Mouse (Mus musculus): ENCODE measurements around the gene Pan3. TPM values are rescaled to one million over a fixed set of nuclear protein-coding genes. Genes with fewer than 3 reads are reported as not detected.

Gene Pan3
- total RNA-seq, 1 experiment = 57.3 TPM

DNA sequence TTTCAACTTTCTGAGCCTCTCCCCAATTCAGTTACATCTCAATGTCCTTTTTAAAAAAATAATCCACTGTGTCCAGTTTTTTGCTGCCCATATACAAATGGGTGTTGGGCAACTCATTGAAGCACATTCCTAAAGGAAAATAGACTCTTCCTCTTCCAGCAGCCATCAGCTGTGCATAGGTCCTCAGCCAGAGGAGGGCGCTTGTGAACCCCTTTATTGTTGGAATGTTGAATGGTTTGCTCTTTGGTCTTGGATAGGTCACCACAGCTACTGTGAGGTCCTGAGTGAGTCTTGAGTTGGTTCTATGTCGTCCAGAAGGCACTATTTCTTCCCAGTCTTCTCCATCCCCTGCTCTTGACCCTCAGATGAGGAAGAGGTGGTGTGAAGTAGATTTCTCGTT, 54.2 kb downstream of the Pan3 start:
- Histone ChIP-seq H3K36me3 (ENCODE audit: control insufficient read depth, insufficient read depth, low read length, poor library complexity, severe bottlenecking) (no peaks in the 10 kb centered on the region; the same call in 1 of the 2 replicates), H3K9ac (ENCODE audit: insufficient read depth, low read depth, low read length, poor library complexity, severe bottlenecking) (no peak overlapping the region), H3K4me1 (ENCODE audit: control insufficient read depth in 2 of 2, insufficient read depth in 2 of 2, low read length in 2 of 2, poor library complexity in 1 of 2) (no peaks in the 10 kb centered on the region), H3K9me3 (ENCODE audit: control insufficient read depth, insufficient read depth, low read depth, low read length) (no peaks in the 10 kb centered on the region), H3K27ac (ENCODE audit: insufficient read depth, low read depth, low read length, poor library complexity, severe bottlenecking) (no peak overlapping the region), H3K4me3 (ENCODE audit: insufficient read depth in 1 of 2, low read depth in 1 of 2, low read length in 2 of 2, poor library complexity in 1 of 2, severe bottlenecking in 1 of 2) (no peak overlapping the region)
- TF ChIP-seq ZC3H11A (IDR thresholded peaks at IDR 0.05; ENCODE audit: borderline replicate concordance, low read depth, low read length) (no peak), HCFC1 (IDR thresholded peaks at IDR 0.05; ENCODE audit: borderline replicate concordance, insufficient read depth, low read length) (no peak)
- in situ Hi-C loops (cut with MboI; ENCODE audit: low sequenced_read_pairs in 2 of 2, unreplicated experiment in 2 of 2) = no loop called here
- peak; percentile 38 for DNase-seq (ENCODE audit: low read depth, low spot score)

DNA sequence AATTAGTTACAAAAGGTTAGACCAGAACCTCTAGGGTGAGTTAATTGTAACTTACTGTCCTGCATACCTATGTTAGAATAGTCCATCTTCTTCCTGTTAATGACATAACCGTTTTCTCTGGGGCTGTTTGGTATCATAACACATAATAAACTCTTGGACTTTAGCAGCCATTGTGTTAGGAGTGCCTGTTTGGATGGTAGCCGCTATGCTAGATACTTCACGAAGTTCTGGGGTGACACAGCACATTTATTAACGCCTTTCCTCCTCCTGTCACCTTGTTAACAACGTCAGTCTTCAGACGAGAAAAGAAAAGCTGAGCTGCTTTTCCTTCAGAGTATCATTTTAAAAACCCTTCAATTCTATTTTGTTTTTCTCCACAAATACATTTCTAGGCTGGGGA, 59.3 kb downstream of the Pan3 start:
- Histone ChIP-seq H3K4me1 (ENCODE audit: control insufficient read depth in 2 of 2, insufficient read depth in 2 of 2, low read length in 2 of 2, poor library complexity in 1 of 2) (no peaks in the 10 kb centered on the region), H3K9ac (ENCODE audit: insufficient read depth, low read depth, low read length, poor library complexity, severe bottlenecking) (no peak overlapping the region), H3K4me3 (ENCODE audit: insufficient read depth in 1 of 2, low read depth in 1 of 2, low read length in 2 of 2, poor library complexity in 1 of 2, severe bottlenecking in 1 of 2) (no peak overlapping the region), H3K36me3 (ENCODE audit: control insufficient read depth, insufficient read depth, low read length, poor library complexity, severe bottlenecking) (no peaks in the 10 kb centered on the region; the same call in 1 of the 2 replicates), H3K27ac (ENCODE audit: insufficient read depth, low read depth, low read length, poor library complexity, severe bottlenecking) (no peak overlapping the region), H3K9me3 (ENCODE audit: control insufficient read depth, insufficient read depth, low read depth, low read length) (no peaks in the 10 kb centered on the region)
- no peak for TF ChIP-seq CHD2 (IDR thresholded peaks at IDR 0.05; ENCODE audit: low read depth, low read length)
- no peak for TF ChIP-seq MAFK (IDR thresholded peaks at IDR 0.05; ENCODE audit: insufficient read depth, low read depth, low read length)
- no peak for TF ChIP-seq ZNF384 (IDR thresholded peaks at IDR 0.05; ENCODE audit: low read depth, low read length)
- TF ChIP-seq HCFC1 (IDR thresholded peaks at IDR 0.05; ENCODE audit: borderline replicate concordance, insufficient read depth, low read length) = no peak
- no peak for TF ChIP-seq ZC3H11A (IDR thresholded peaks at IDR 0.05; ENCODE audit: borderline replicate concordance, low read depth, low read length)
- no peak for DNase-seq (ENCODE audit: low read depth, low spot score)
- in situ Hi-C loops (cut with MboI; ENCODE audit: low sequenced_read_pairs in 2 of 2, unreplicated experiment in 2 of 2) = no loop called here

DNA sequence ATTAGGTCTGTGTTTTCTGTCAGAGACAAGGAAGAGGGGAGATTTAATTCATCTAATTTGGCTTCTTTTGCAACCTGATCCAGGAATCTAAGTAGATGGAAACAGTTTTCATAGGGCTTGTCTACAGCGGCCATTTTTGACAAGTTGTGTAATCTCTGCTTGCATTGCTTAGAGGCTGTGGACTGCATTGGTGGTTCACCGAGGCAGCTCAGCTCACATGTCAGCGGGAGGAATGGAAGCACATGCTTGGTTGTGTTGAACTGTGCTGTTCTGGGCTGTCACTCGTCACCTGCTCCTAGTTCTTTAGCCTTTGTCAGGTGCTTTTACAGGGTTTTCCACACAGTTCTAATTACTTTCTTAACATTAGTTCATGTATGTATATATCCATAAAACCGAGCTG, 60.9 kb downstream of the Pan3 start:
- TF ChIP-seq ZNF384 (IDR thresholded peaks at IDR 0.05; ENCODE audit: low read depth, low read length) = no peak
- TF ChIP-seq MAFK (IDR thresholded peaks at IDR 0.05; ENCODE audit: insufficient read depth, low read depth, low read length) = no peak
- TF ChIP-seq CHD2 (IDR thresholded peaks at IDR 0.05; ENCODE audit: low read depth, low read length) = no peak
- no peak for TF ChIP-seq HCFC1 (IDR thresholded peaks at IDR 0.05; ENCODE audit: borderline replicate concordance, insufficient read depth, low read length)
- TF ChIP-seq ZC3H11A (IDR thresholded peaks at IDR 0.05; ENCODE audit: borderline replicate concordance, low read depth, low read length) = no peak
- in situ Hi-C loops (cut with MboI; ENCODE audit: low sequenced_read_pairs in 2 of 2, unreplicated experiment in 2 of 2) = no loop called here

DNA sequence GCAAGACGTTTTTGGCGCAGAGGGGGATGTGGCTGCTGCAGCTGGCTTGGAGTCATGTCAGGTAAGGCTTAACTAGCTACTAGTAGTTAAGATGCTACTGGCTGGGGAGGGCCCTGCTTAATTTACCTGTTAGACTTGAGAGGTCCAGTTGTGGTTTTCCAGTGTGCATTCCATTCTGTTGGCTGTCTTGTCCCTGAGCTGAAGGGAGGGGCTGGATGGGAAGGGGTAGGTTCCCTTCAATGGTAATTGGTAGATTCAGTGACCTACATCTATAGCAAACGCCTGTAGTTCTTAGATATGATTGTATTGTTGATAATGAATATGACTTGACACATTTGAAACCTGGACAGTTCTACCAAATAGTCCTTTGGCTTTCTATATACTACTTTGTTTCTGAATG, 62.5 kb downstream of the Pan3 start:
- Histone ChIP-seq H3K9ac (ENCODE audit: insufficient read depth, low read depth, low read length, poor library complexity, severe bottlenecking) (no peak overlapping the region), H3K9me3 (ENCODE audit: control insufficient read depth, insufficient read depth, low read depth, low read length) (no peaks in the 10 kb centered on the region), H3K4me1 (ENCODE audit: control insufficient read depth in 2 of 2, insufficient read depth in 2 of 2, low read length in 2 of 2, poor library complexity in 1 of 2) (no peaks in the 10 kb centered on the region), H3K36me3 (ENCODE audit: control insufficient read depth, insufficient read depth, low read length, poor library complexity, severe bottlenecking) (no peaks in the 10 kb centered on the region; the same call in 1 of the 2 replicates), H3K27ac (ENCODE audit: insufficient read depth, low read depth, low read length, poor library complexity, severe bottlenecking) (no peak overlapping the region), H3K4me3 (ENCODE audit: insufficient read depth in 1 of 2, low read depth in 1 of 2, low read length in 2 of 2, poor library complexity in 1 of 2, severe bottlenecking in 1 of 2) (no peak overlapping the region)
- DNase-seq (ENCODE audit: low read depth, low spot score) = no peak
- TF ChIP-seq CHD2 (IDR thresholded peaks at IDR 0.05; ENCODE audit: low read depth, low read length) = no peak
- TF ChIP-seq MAFK (IDR thresholded peaks at IDR 0.05; ENCODE audit: insufficient read depth, low read depth, low read length) = no peak
- no peak for TF ChIP-seq ZNF384 (IDR thresholded peaks at IDR 0.05; ENCODE audit: low read depth, low read length)
- no peak for TF ChIP-seq ZC3H11A (IDR thresholded peaks at IDR 0.05; ENCODE audit: borderline replicate concordance, low read depth, low read length)
- no peak for TF ChIP-seq HCFC1 (IDR thresholded peaks at IDR 0.05; ENCODE audit: borderline replicate concordance, insufficient read depth, low read length)
- in situ Hi-C loops (cut with MboI; ENCODE audit: low sequenced_read_pairs in 2 of 2, unreplicated experiment in 2 of 2) = no loop called here

More for the DNA sequence above, 60.9 kb downstream of the Pan3 start:
- H3K4me1 ChIP-seq (ENCODE audit: control insufficient read depth in 2 of 2, insufficient read depth in 2 of 2, low read length in 2 of 2, poor library complexity in 1 of 2) = no peaks in the 10 kb centered on the region
- no peaks in the 10 kb centered on the region for H3K9me3 ChIP-seq (ENCODE audit: control insufficient read depth, insufficient read depth, low read depth, low read length)
- no peak overlapping the region for H3K4me3 ChIP-seq (ENCODE audit: insufficient read depth in 1 of 2, low read depth in 1 of 2, low read length in 2 of 2, poor library complexity in 1 of 2, severe bottlenecking in 1 of 2)
- H3K9ac ChIP-seq (ENCODE audit: insufficient read depth, low read depth, low read length, poor library complexity, severe bottlenecking) = no peak overlapping the region
- H3K27ac ChIP-seq (ENCODE audit: insufficient read depth, low read depth, low read length, poor library complexity, severe bottlenecking) = no peak overlapping the region
- DNase-seq (ENCODE audit: low read depth, low spot score) = no peak
- no peaks in the 10 kb centered on the region; the same call in 1 of the 2 replicates for H3K36me3 ChIP-seq (ENCODE audit: control insufficient read depth, insufficient read depth, low read length, poor library complexity, severe bottlenecking)

DNA sequence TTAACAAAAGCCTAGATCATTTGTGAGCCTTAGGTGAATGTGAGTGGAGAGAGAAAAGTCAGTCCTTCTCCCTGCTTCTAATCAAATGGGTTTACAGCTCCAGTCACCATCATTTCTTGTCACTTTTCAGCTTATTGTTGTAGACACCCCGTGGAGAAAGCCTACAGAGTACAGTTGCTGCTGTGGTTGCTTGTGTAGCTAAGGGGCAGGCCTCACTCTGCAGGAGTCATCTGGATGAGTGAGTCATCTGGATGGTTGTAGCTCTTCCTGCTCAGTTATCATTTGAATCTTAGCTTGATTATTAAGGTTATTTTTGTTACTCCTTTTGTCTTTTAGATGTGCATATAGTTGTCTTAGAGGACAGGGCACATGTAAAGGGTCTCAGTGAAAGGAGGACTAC, 63.2 kb downstream of the Pan3 start:
- DNase-seq (ENCODE audit: low read depth, low spot score) = no peak
- Histone ChIP-seq H3K4me3 (ENCODE audit: insufficient read depth in 1 of 2, low read depth in 1 of 2, low read length in 2 of 2, poor library complexity in 1 of 2, severe bottlenecking in 1 of 2) (no peak overlapping the region), H3K9ac (ENCODE audit: insufficient read depth, low read depth, low read length, poor library complexity, severe bottlenecking) (no peak overlapping the region), H3K9me3 (ENCODE audit: control insufficient read depth, insufficient read depth, low read depth, low read length) (no peaks in the 10 kb centered on the region), H3K36me3 (ENCODE audit: control insufficient read depth, insufficient read depth, low read length, poor library complexity, severe bottlenecking) (no peaks in the 10 kb centered on the region; the same call in 1 of the 2 replicates), H3K4me1 (ENCODE audit: control insufficient read depth in 2 of 2, insufficient read depth in 2 of 2, low read length in 2 of 2, poor library complexity in 1 of 2) (no peaks in the 10 kb centered on the region), H3K27ac (ENCODE audit: insufficient read depth, low read depth, low read length, poor library complexity, severe bottlenecking) (no peak overlapping the region)
- in situ Hi-C loops (cut with MboI; ENCODE audit: low sequenced_read_pairs in 2 of 2, unreplicated experiment in 2 of 2) = no loop called here
- TF ChIP-seq ZC3H11A (IDR thresholded peaks at IDR 0.05; ENCODE audit: borderline replicate concordance, low read depth, low read length) = no peak
- TF ChIP-seq HCFC1 (IDR thresholded peaks at IDR 0.05; ENCODE audit: borderline replicate concordance, insufficient read depth, low read length) = no peak
- TF ChIP-seq MAFK (IDR thresholded peaks at IDR 0.05; ENCODE audit: insufficient read depth, low read depth, low read length) = no peak
- no peak for TF ChIP-seq CHD2 (IDR thresholded peaks at IDR 0.05; ENCODE audit: low read depth, low read length)
- no peak for TF ChIP-seq ZNF384 (IDR thresholded peaks at IDR 0.05; ENCODE audit: low read depth, low read length)
